Mouse (Mus musculus): ENCODE results near the gene Fbxo31. TPM values are rescaled to one million over a fixed set of nuclear protein-coding genes. Genes with fewer than 3 reads are reported as not detected.

The Fbxo31 gene
- polyA plus RNA-seq, 1 experiment from 2014 or later = 34.5 TPM

DNA sequence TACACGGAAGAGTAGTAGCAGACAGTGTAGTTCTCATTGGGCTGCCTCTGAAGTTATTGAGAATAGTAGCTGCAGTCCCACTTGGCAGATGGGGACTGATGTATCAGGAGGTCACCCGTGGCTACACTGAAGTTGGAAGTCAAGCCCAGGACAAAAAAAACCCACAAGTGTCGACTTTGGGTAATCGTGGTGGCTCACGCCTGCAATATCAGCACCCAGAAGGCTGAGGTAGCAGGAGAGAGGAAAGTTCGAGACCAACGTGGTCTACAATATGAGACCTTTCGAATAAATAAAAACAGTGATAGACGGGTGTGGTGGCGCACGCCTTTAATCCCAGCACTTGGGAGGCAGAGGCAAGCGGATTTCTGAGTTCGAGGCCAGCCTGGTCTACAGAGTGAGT lies 6.1 kb upstream of the Fbxo31 start:
- peak overlapping the region; percentile 59 for H3K4me2 ChIP-seq
- no peak overlapping the region; the same call in 1 of the 2 replicates for H3K27ac ChIP-seq
- WGBS = 41% methylated on average over 13 of the region's 13 CpGs
- peaks cover 13% of the 10 kb centered on the region for H3K4me1 ChIP-seq
- peak overlapping the region; percentile 52 for H3K4me3 ChIP-seq
- no peaks in the 10 kb centered on the region for H3K36me3 ChIP-seq (replicated peaks)
- H3K9ac ChIP-seq = no peak overlapping the region; the same call in 1 of the 2 replicates
- H3K9me3 ChIP-seq = no peaks in the 10 kb centered on the region
- ATAC-seq (replicated peaks) = no peak
- H3K27me3 ChIP-seq (replicated peaks) = no peaks in the 10 kb centered on the region

- H3K4me1 ChIP-seq = peaks cover 8% of the 10 kb centered on the region; the same call in 1 of the 2 replicates
- ATAC-seq (replicated peaks) = no peak
- H3K4me2 ChIP-seq = no peak overlapping the region
- H3K9me3 ChIP-seq = no peaks in the 10 kb centered on the region
- no peak overlapping the region for H3K27ac ChIP-seq
- no peak overlapping the region for H3K9ac ChIP-seq
- no peaks in the 10 kb centered on the region for H3K36me3 ChIP-seq (replicated peaks)
- H3K27me3 ChIP-seq (replicated peaks) = no peaks in the 10 kb centered on the region
- H3K4me3 ChIP-seq = no peak overlapping the region
- WGBS = 63% methylated on average over 8 of the region's 8 CpGs
Measured at GRCm38 (mm10) chr8:121583653-121584052, 5.0 kb upstream of the Fbxo31 start.

GRCm38 (mm10) chr8:121580465-121580864 lies 1.9 kb upstream of the Fbxo31 start:
- Histone ChIP-seq H3K27ac (no peak overlapping the region), H3K4me3 (no peak overlapping the region), H3K4me2 (no peak overlapping the region), H3K4me1 (peaks cover 26% of the 10 kb centered on the region), H3K9me3 (no peaks in the 10 kb centered on the region), H3K36me3 (replicated peaks) (no peaks in the 10 kb centered on the region), H3K9ac (no peak overlapping the region), H3K27me3 (replicated peaks) (no peaks in the 10 kb centered on the region)
- ATAC-seq (replicated peaks) = no peak
- WGBS = 37% methylated on average over 9 of the region's 9 CpGs

DNA sequence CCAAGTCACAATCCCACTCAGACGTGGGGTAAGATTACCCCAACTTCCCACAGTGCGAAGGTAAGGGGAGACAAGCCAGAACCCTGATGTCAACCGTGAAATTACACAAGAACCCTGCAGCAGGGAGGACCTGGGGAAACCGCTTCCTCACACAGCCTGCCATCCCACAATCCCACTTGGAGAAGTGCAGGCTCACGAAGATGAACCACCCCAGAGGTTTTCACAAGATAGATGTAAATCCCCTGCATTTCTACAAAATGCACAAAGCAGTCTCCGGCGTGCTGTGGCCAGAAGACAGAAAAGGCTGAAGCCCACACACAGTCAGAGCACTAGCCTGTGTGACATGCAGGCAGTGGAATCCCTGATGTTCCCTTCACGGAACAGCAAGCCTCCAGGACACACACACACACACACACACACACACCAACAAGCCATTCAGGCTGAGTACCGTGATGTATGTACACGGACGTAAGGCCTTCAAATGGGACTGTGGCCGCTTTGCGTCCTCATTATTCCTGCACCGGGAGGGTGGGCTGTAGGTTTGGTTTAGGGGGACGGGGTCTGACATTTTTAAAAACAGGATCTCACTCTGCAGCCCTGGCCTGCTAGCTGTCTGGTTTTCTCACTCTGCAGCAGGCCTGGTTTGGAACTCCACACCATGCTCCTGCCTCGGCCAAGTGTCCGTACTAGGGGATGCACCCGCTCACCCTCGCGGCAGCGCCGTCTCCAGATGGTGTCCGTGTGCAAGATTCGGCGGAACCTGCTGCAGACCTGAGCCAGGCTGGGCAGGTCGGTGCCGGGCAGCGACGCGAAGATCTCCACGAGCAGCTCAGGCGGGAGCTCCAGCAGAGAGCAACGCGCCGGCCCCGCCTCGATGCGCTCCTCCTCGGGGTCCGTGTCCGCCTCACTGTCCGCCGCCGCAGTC lies 593 bp downstream of the Fbxo31 start:
- no peaks in the 10 kb centered on the region for H3K27me3 ChIP-seq (replicated peaks)
- no peaks in the 10 kb centered on the region for H3K36me3 ChIP-seq (replicated peaks)
- H3K4me3 ChIP-seq = peak overlapping the region; percentile 64
- under 1% methylated on average over 41 of the region's 44 CpGs for WGBS
- peak overlapping the region; percentile 64 for H3K9ac ChIP-seq
- peaks cover 32% of the 10 kb centered on the region for H3K4me1 ChIP-seq
- ATAC-seq (replicated peaks) = peak; percentile 76
- H3K9me3 ChIP-seq = no peaks in the 10 kb centered on the region
- H3K27ac ChIP-seq = peak overlapping the region; percentile 74
- H3K4me2 ChIP-seq = peak overlapping the region; percentile 72

- H3K9me3 ChIP-seq = no peaks in the 10 kb centered on the region
- no peaks in the 10 kb centered on the region for H3K27me3 ChIP-seq (replicated peaks)
- no peak overlapping the region for H3K4me2 ChIP-seq
- H3K4me1 ChIP-seq = peaks cover 32% of the 10 kb centered on the region
- no peak overlapping the region for H3K9ac ChIP-seq
- no peak overlapping the region for H3K4me3 ChIP-seq
- no peaks in the 10 kb centered on the region for H3K36me3 ChIP-seq (replicated peaks)
- WGBS = 81% methylated on average over 3 of the region's 3 CpGs
- no peak for ATAC-seq (replicated peaks)
- H3K27ac ChIP-seq = no peak overlapping the region
Measured at GRCm38 (mm10) chr8:121575661-121576060, 2.9 kb downstream of the Fbxo31 start.

GRCm38 (mm10) chr8:121573275-121573674 lies 5.3 kb downstream of the Fbxo31 start:
- ATAC-seq (replicated peaks) = no peak
- Histone ChIP-seq H3K4me3 (no peak overlapping the region), H3K27ac (no peak overlapping the region), H3K9ac (no peak overlapping the region), H3K27me3 (replicated peaks) (no peaks in the 10 kb centered on the region), H3K36me3 (replicated peaks) (no peaks in the 10 kb centered on the region), H3K4me1 (peaks cover 32% of the 10 kb centered on the region), H3K9me3 (no peaks in the 10 kb centered on the region), H3K4me2 (no peak overlapping the region)
- 52% methylated on average over 3 of the region's 3 CpGs for WGBS

GRCm38 (mm10) chr8:121572121-121572520 lies 6.5 kb downstream of the Fbxo31 start:
- Histone ChIP-seq H3K9me3 (no peaks in the 10 kb centered on the region), H3K27ac (no peak overlapping the region), H3K36me3 (replicated peaks) (no peaks in the 10 kb centered on the region), H3K4me3 (no peak overlapping the region), H3K4me1 (peaks cover 26% of the 10 kb centered on the region), H3K9ac (no peak overlapping the region), H3K4me2 (no peak overlapping the region), H3K27me3 (replicated peaks) (no peaks in the 10 kb centered on the region)
- ATAC-seq (replicated peaks) = no peak
- WGBS = 84% methylated on average over 7 of the region's 7 CpGs

DNA sequence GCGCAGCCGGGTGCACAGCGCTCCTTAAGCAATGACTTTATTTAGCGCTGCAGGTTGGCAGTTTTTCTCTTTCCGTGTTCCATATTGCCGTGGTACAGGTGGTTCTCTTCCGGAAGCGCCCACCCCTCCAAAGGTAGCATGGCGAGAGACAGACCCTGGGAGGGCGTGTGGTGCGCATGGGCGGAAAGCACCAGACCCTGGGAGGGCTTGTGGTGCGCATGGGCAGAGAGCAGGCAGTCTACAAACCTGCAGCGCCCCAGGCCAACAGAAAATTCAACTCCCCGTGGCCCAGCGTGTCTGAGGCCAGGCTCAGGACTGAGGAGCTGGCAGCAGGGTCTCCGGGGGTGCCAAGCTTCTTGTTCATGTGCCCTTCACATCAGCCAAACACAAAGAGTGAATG lies 7.8 kb downstream of the Fbxo31 start:
- Histone ChIP-seq H3K9ac (no peak overlapping the region), H3K27me3 (replicated peaks) (no peaks in the 10 kb centered on the region), H3K4me3 (no peak overlapping the region), H3K27ac (no peak overlapping the region), H3K9me3 (no peaks in the 10 kb centered on the region), H3K4me1 (peaks cover 13% of the 10 kb centered on the region), H3K36me3 (replicated peaks) (no peaks in the 10 kb centered on the region), H3K4me2 (no peak overlapping the region)
- ATAC-seq (replicated peaks) = no peak
- WGBS = 88% methylated on average over 17 of the region's 17 CpGs

DNA sequence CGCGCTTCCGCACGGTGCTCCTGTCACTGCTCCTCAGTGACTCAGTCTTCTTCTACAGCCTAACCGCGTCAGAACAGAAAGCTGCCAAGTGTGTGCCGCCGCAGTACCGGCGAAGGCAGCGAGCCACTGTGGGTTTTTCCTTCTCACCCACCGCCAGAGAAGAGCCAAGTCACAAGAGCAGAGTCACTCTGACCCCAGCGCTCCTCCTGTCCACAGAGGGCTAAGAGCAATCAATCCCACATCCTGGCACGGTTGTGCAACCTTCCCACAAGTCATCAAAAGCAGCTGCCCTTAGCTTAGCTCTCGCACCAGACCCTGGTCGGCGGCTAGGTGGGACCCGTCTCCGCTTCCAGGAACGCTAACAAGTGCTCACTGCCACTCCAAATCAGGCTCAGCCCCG lies 8.3 kb downstream of the Fbxo31 start:
- Histone ChIP-seq H3K4me3 (no peak overlapping the region), H3K27me3 (replicated peaks) (no peaks in the 10 kb centered on the region), H3K4me2 (no peak overlapping the region), H3K36me3 (replicated peaks) (no peaks in the 10 kb centered on the region), H3K27ac (no peak overlapping the region), H3K9ac (no peak overlapping the region), H3K9me3 (no peaks in the 10 kb centered on the region), H3K4me1 (peaks cover 10% of the 10 kb centered on the region; the same call in 1 of the 2 replicates)
- WGBS = 86% methylated on average over 21 of the region's 21 CpGs
- no peak for ATAC-seq (replicated peaks)

- Histone ChIP-seq H3K4me3 (no peak overlapping the region), H3K9me3 (no peaks in the 10 kb centered on the region), H3K9ac (no peak overlapping the region), H3K36me3 (replicated peaks) (no peaks in the 10 kb centered on the region), H3K4me2 (no peak overlapping the region), H3K27ac (no peak overlapping the region), H3K4me1 (peaks cover 2% of the 10 kb centered on the region; the same call in 1 of the 2 replicates), H3K27me3 (replicated peaks) (no peaks in the 10 kb centered on the region)
- no peak for ATAC-seq (replicated peaks)
- WGBS = 83% methylated on average over 6 of the region's 6 CpGs
Measured at GRCm38 (mm10) chr8:121568321-121568720, 10.3 kb downstream of the Fbxo31 start.

- no peak for ATAC-seq (replicated peaks)
- H3K27me3 ChIP-seq (replicated peaks) = no peaks in the 10 kb centered on the region
Measured at GRCm38 (mm10) chr8:121563701-121564100, 14.9 kb downstream of the Fbxo31 start.

DNA sequence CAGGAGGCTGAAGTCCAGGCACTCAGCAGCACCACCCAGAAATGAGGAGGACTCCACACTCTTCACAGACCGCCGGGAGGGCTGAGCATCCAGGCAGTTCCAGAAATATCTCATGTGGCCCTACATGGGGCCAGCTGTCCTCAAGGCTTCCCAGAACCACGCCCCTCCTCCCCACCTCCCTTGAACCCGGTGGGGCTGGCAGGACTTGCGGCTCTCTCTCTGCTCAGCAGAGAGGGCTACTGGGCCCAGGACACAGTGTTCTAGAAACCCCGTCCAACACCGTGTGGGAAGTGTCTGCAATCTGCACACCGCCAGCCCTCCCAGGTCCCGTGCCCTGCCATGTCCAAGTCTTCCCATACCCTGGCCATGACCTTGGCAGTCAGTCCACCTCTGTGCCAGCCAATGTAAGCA lies 15.7 kb downstream of the Fbxo31 start:
- WGBS = 74% methylated on average over 9 of the region's 9 CpGs
- H3K4me3 ChIP-seq = no peak overlapping the region

More at GRCm38 (mm10) chr8:121563701-121564100, 14.9 kb downstream of the Fbxo31 start:
- H3K9ac ChIP-seq = no peak overlapping the region
- WGBS = 66% methylated on average over 6 of the region's 6 CpGs
- no peak overlapping the region for H3K4me2 ChIP-seq
- no peaks in the 10 kb centered on the region for H3K4me1 ChIP-seq
- no peak overlapping the region for H3K27ac ChIP-seq
- peaks cover under 1% of the 10 kb centered on the region; the same call in 1 of the 2 replicates for H3K36me3 ChIP-seq (replicated peaks)
- no peak overlapping the region for H3K4me3 ChIP-seq
- H3K9me3 ChIP-seq = no peaks in the 10 kb centered on the region

More for the DNA sequence above, 15.7 kb downstream of the Fbxo31 start:
- Histone ChIP-seq H3K9me3 (no peaks in the 10 kb centered on the region), H3K4me1 (no peaks in the 10 kb centered on the region), H3K27me3 (replicated peaks) (no peaks in the 10 kb centered on the region), H3K27ac (no peak overlapping the region), H3K9ac (no peak overlapping the region), H3K4me2 (no peak overlapping the region), H3K36me3 (replicated peaks) (peaks cover 4% of the 10 kb centered on the region; the same call in 1 of the 2 replicates)
- ATAC-seq (replicated peaks) = no peak

Measured in midbrain, embryonic 15.5 days (tissue).